Mouse (Mus musculus) layer of hippocampus, adult 9-10 months (tissue): Measurements from ENCODE around the gene Tgm2.

ENCODE experiments used
- DNase-seq: peaks from one replicate; pipeline ENCODE4 v3.0.0; 2022; ENCODE audit warnings: low spot score

Tgm2 gene

DNA sequence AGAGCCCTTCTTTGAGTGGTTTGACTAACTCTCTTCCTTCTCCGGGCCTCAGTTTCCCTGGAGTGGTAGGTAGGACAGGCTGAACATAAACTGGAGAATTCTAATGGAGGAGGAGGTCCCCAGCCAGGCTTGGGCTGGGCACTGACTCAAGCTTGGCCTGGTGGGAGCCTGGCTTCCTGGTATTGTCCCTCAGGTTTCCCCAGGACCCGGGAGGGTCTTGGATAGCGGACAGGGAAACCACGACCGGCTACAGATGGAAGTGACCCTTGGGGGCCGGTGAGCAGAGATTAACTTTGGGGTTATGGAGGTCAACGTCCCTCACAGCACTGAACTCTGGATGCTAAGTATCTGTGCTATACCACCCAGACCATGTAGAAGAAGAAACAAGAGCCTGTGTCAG, 5.0 kb downstream of the Tgm2 start:
- DNase-seq: no peak

DNA sequence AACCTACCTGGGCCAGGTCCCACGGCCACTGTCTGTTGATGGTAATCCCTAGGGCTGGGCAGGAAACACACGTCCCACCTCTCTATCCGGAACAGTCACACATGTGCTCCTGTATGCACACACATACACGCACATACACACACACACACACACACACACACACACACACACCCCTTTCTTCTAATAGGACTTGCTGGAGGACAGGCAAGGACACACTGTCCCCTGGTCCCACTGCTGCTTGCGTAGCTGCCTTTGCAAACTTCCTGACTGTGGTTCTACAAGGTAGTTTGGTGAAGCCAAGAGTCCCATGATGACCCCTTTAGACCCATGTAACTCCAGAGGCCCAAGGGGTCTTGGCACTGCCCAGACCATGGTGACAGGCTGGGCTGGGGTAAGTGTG, 5.6 kb downstream of the Tgm2 start:
- no peak for DNase-seq

DNA sequence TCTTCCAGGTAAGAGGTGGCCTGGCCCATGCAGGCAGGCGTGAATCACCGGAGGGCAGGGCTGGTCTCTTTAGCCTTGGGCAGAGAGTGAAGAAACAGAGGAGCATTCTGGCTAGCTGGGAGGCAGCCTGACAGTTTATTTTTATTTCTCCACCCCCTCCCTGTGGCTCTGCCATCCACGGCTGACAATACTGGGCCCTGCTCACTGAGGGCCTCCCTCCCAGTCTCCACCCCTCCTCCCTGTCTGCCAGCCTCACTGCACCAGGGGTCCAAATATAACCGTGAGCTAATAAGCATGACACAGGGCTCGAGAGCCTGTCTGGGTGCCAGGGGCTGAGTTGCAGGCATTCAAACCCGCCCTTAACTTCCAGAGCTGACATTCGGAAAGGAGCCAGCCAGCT, 6.6 kb downstream of the Tgm2 start:
- DNase-seq: no peak

DNA sequence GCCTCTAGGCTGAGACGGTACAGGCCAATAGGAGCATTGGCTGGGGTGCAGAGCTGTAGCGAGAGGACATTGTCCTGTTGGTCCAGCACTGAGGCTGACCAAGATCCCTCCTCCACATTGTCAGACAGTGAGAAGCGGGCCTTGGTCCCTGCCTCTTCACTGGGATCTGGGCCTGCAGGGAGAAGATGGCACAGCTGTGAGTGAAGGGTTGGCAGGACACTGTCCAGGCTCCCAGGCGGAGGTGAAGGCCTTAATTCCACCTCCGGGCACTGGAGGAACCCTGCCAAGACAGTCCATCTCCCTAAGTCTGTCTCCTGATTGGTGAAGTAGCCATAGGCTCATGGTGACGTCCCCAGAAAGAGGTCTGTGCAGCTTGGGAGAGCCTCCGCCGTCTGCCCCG, 7.5 kb downstream of the Tgm2 start:
- DNase-seq: no peak

DNA sequence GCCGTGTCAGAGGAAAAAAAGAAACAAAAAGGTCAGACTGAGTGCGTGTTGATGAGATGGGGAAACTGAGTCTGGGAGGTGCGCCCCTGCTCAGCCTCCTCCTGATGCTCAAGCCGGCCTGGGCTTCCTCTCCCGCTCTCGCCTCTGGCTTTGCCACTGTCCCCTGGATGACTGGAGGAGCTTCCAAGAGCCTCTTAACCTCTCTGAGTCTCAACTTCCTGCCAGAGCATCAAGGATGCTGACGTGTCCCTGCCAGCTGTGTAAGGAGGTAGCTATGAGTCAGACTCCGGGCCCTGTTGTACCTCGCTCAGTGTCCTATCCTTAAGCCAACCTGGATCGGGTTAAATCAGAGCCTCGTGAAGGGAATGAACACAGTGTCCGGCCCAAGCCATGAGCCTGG, 8.5 kb downstream of the Tgm2 start:
- DNase-seq: no peak

DNA sequence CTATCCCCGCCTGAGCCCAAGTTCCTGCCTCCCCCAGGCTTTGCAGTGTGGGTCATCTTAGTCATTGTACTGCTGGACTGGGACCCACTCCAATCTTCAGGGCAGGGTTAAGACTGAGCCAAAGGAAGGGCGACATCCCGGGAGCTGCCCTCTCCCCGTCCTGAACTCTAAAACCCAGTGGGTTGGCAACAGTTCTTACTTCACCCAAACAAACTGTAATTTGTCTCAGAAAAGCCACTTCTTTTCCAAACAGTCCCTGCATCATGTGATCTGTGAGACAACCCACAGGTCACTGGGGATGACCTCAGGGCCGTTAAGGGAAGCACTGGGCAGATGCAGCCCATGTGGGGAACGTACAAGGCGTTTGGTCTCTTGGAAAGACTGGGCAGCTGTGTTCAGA, 10.0 kb downstream of the Tgm2 start:
- DNase-seq: no peak

DNA sequence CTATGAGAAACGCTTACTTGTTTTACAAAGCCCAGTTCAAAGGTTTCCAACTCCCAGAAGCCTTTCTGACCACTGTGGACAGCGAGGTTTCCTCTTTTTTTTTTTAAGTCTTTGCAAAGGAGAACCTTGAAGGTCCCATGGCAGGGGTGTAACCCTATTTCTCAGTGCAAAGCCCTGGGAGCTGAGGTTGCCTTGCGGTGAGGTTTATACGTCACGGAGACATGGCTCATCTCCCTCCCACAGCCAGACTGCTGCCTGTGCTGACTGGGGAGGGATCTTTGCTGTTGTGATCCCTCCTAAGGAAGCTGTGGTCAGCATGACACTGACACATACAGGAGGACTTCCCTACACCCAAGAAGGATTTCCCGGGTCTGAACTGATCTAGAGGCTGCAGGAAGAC, 13.2 kb downstream of the Tgm2 start:
- DNase-seq: no peak

DNA sequence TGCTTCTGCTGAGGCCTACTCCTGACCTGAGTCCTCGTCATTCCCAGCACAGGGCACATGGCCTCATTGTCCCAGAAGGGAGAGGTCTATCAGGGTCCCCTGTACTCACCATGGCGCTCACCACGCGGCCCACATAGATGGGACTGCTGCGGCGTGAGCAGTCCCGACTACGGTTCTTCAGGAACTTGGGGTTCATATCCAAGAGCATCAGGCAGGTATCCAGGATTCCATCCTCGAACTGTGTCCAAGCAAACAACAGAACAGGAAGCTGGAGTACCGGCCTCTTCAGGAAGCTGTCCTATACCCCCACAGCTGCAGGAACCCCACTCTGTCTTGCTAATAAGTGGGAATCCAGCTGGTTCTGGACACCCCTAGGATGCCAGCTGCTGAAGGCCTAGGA, 13.9 kb downstream of the Tgm2 start:
- no peak for DNase-seq

DNA sequence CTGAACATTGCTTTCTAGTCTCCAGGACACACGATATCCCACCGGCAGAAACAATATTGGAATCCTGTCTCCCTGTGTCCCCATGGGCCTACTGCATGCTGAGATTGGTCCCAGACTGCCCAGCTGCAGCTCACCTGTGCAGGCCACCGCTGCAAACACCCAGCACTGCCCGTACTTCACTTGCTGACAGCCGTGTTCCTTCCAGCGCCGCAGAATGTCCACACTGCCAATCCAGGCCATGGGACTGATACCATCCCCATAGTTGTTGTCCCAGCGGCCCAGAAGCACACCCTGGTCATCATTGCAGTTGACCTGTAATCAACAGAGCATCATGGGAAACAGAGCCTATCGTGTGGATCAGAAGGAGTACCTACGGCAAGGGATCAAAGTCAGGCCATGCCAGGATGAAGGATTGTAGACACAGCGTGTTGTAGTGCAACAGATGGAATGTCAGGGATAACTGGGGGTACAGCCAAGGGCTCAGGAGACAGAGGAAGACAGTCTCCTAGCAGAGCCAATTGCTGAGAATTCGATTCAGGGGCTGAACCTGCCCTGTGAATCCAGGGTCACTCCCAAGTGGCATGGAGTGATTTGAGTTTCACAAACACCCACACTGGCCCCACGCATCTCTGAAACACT, 14.9 kb downstream of the Tgm2 start:
- DNase-seq: no peak

DNA sequence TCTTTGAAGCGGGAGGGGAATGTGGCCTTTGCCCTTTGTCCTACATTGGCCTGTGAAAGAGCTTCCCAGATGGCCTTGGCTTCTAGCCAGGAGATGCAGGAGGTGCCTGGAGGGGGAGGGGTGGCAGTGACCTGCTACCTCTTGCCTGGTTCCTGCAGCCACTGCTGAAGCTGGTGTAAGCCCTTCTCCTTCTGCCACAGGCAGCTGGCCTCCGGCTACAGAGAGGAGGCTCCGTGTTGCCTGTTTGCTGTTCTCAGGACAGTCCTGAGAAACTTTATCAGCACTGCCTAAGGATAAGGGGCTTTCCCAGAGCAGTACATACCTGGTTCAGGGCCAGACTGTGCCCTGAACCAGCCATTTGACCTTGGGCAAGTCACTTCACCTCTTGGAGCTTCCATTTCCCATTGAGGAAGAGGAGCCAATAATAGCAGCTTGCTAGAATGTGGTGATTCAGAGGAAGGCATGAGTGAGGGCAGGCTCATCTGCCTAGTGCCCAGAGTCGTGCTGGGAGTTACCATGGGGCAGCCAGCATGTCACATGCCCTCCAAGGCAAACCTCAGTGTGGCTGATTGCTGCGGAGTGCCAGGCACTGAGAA, 15.7 kb downstream of the Tgm2 start:
- no peak for DNase-seq

DNA sequence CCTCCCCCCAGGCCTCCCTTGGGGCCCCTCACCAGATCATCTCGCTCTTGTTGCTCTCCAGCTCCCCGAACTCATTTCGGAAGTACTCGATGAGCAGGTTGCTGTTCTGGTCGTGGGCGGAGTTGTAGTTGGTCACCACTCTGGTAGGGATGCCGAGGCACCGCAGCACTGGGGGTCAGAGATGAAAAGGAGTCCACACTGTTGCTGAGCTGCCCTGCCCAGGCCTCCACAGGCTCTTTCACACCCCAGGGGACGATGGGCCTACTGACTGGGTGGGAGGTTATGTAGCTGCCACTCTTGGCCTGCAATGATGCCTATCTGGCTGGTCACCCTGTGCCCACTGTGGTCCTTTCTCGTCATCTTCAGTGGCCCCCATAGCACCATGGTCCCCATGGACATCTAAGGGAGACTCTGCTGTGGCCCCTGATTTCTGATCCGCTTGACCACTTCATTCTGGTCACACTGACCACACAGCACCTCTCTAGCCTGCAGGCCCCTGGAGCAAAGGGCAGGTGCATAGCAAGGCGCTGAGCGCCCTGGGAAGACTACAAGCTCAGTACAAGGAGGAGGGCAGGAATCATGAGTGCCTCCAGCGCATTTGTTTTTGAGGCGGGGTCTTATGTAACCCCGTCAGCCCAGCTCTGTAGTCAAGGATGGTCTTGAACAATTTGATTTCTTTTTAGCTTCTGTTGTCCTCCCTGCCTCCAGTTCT, 16.8 kb downstream of the Tgm2 start:
- DNase-seq: no peak

DNA sequence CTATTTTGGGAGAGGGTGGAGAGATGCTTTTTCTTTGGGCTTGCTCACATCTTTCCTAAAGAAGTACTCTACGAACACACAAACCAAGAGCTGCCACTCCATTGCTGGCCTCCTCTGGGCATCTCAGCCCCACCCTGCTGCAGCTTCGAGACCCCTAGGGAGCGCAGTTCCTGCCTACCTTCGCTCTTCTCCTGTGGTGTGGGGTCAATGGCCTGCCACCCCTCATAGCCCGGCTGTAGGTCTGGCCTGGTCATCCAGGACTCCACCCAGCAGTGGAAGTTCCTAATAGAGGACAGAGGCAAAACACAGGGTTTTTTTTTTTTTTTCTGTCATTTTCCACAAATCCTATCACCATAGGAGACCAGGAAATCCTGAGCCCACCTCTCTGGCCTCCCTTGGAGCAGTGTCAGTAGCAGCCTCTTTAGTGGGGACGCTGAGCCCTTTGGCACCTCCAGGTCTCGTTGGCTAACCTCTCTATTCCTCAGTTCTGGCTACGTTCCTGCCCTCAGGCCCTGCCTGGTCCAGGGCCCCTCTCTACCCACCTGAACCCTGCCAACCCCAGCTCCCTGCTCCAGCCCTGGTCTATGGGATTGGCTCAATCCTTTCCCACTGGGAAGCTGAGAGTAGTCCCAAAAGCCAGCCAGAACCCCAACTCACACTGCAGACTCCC, 17.6 kb downstream of the Tgm2 start:
- no peak for DNase-seq

DNA sequence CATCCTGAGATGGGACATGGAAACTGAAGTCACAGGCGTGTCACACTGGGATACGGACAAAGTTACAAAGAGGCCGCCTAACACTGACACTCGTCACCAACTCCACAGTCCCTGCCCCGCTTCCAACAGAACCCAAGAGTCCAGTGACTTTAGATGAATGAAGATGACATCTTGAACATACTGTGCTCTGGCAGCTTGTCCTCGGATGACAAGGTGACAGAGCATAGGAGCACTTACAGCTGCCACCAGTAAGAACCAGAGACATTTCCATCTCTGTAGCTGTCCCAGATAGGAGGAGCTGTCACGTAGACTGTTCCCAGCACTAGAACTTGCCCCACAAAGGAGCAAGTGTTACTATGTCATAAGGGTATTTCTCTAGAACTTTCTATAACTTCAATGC, 18.4 kb downstream of the Tgm2 start:
- DNase-seq: no peak

DNA sequence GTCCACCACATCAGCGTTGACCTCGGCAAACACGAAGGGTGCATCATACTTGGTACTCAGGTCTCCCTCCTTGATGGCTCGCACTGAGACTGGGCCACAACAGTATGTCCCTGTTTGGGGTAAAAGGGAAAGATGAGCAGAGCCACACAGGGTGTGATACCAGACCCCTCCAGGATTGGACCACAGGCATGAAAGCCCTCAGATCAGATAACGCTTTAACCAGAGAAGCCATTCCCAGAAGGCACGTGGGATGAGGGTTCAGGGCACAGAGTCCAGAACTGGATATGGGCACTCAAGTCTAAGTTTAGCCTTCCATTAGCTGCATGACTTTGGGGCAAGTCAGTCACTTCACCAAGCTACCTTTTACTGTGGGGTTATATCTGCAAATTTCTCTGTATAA, 19.0 kb downstream of the Tgm2 start:
- DNase-seq: no peak

DNA sequence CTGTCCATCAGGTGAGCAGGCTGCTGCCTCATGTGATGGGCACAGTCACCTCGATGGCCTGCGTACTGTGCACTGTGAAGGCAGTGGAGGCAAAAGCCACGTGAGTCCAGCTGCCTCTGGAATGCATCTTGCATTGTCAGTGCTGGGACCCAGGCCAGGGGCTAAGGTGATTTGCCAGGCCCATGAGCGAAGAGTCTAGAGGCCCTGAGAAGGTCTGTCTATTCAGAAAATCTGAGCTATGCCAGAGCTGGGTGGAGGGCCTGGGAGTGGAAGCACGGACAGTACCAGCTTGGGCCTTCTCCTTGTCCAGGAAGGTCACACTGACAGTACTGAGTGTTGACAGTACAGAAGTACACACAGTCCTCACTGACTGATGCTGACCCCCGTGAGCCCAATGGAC, 23.4 kb downstream of the Tgm2 start:
- no peak for DNase-seq

DNA sequence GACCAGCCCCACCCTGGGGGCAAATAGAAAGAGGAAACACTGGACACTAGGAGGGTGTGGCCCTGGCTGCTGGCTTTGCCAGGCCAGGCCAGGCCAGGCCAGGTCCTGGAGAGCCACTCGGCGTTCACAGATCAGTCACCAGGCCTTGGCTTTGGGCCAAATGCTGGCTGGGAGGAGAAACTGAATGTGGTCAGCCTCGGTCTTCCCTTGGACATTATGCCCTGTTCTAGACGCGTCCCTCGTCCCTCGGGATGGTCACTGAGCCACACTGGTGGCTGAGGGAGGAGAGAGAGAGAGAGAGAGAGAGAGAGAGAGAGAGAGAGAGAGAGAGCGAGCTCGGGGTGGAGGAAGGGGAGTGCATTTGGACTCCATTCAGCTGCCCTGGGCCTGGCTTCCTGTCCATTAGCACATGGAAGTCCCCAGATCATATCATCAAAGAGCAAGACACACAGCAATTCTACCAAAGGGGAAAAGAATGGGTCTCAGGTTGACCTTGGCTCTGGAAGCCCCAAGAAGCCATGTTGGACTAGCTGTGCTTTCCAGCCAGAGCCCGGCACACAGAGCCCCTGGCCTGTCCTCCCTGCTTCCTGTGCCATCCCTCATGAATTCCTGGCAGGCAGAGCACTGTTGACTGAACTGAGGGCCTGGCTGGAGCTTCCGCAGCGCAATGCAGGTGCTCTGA, 24.4 kb downstream of the Tgm2 start:
- DNase-seq: no peak

DNA sequence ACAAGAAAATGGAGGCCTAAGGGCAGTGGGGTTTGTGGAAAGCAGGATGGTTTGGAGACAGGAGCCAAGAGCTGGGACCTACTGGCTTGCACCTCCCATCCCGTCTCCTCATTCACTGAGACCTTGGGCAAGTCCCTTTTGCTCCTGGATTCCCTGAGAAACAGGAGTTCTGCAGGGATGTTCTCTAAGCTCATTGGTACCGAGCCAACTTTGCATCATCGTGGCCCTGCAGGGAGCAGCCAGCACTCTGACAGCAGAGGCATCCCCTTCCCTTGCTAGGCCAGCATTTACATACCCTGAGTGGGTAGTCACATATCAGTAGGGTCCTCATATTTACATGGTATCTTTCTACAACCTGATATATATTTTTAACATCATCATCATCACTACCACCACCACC, 25.4 kb downstream of the Tgm2 start:
- DNase-seq: no peak

DNA sequence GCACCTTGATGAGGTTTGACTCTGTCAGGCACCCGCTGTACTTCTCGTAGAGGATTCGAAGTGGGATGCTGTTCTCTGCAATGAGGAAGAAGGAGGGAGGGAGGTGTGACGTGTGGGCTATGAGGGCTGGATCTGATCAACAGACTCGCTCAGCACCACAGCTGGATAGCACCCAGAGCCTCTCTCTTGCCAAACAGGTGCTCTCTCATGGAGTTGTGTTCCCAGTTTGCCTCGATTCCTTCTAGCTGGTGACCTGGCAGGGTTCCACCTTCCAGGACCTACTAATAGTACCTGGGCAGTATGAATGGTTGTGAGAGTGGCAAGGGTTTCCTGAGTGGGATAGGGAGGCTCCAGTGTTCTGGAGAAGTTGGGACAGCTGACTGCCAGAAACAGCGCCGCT, 26.0 kb downstream of the Tgm2 start:
- DNase-seq: no peak

DNA sequence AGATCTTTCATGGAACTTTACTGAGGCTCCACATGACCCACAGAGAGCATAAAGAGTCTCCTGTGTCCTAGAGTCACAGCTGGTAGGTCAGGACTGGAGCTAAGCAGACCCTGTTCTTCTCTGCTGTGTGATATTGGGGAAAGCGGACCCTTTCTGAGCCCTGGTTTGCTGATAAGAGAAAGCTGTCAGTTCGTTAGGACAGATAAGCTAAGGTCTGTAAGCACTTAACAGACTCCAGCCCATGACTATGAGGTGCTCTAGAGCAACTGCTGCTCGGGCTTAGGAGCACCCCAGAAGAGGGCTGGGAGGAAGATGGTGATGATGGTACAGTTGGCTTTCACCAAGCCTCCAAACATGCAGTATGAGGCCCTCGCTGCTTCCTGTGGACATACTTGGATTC, 27.1 kb downstream of the Tgm2 start:
- DNase-seq: no peak

DNA sequence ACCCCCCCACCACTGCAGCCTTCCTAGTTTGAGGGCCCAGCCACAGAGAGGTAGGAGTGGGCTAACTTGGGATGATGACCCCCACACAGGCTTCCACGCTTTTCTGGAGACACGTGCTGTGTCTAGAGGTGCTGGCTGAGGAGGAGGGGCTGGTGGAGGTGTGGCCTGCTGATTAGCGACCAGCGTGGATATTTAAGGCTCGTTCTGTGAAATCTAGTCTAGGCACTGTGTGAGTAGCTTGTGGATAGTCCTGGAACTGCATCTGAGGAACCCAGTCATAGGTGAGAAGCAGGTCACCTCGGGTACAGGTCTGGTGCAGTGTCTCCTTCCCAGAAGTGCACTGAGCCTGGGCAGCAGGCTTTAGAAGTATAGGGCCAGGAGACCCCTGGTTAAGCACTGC, 29.6 kb downstream of the Tgm2 start:
- DNase-seq: no peak

DNA sequence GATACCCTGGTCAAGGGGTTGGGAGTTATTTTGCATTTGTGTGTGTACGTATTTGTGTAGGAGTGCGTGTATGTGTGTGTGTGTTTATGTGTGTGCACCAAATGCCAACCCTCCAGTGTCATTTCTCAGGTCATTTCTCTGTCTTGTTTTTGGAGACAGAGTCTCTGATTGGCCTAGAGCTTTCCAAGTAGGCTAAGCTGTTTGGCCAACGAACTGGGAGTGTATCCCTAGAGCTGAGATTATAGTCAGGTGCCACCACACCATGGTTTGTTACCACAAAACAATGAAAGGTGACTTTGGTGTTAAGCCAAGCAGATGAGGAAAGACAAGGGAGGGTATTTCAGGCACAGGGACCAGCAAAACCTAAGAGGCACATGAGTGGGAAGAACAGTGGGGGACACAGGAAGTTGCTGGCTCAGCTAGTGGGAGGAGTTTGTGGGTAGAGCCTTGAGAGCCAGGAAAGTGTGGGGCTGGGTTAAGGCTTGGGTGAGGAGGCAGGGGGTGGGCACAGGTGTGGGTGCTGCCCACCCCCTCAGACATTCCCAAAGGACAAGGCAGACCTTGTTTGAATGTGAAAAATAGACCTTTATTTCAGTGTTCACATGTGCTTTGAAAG, 30.3 kb downstream of the Tgm2 start:
- no peak for DNase-seq

DNA sequence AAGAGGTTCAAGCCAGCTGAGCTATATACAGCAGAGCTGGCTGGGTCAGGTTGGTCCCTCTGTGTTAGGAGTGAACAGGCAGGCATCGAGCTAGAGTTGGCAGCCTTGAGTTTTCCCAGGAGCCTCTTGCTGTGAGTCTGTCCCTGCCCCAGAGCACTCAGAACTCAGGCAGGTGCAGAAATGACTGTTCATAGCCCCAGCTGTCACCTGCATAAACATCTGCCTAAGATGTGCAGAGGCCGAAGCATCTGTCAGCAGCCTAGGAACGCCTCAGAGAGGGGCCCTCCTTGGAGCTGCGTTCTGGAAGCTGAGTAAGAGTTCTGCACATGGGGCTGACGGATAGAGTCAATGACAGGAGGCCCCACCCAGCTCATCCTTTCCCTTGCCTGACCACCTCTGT, 31.3 kb downstream of the Tgm2 start:
- DNase-seq: no peak
